Mouse (Mus musculus) megakaryocyte, embryonic 14.5 days (primary cell): ENCODE data around the gene Vax1.

Experiments used
- FLI1 ChIP-seq: IDR thresholded peaks from 2 replicates; pipeline ENCODE4 v1.6.1; 2012; ENCODE audit warnings: low read length, inconsistent platforms, mixed read lengths
- GATA1 ChIP-seq: IDR thresholded peaks from 3 replicates; pipeline ENCODE4 v1.6.1; 2012; ENCODE audit warnings: mixed read lengths, low read length, inconsistent platforms, borderline replicate concordance

GRCm38 (mm10) chr19:59196111-59196666 is 26.3 kb upstream of the Vax1 start:
- TF ChIP-seq GATA1 (no peak), FLI1 (no peak)
